Mouse (Mus musculus) thymus, postnatal 25 days (tissue): ENCODE results near the gene Ccdc33.

Source experiments
- DNase-seq: peaks from one replicate; pipeline ENCODE4 v3.0.0; 2022

Gene Ccdc33

DNA sequence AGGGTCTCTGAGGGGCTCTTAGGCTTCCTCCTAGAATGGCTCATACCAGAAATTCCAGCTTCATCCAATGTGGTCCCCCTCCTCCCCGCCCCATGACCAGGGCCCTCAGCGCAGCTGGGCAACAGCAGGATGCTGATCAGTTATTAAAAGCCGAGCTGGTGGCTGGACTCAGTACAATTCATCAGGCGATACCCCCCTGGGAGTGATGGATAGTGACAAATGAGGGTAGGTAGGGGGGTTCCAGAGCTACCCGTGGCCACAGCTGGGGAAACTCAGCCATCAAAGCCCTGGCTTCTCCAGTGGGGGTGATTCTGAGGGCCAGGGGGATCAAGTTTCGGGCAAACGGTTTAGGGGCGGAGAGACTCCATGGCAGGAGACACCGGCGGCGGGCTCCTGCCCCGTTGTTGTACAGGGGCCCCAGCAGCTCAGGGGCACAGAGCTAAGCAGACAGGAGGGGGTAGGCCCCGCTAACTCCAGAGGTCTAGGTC, 10.3 kb upstream of the Ccdc33 start:
- DNase-seq: no peak

GRCm38 (mm10) chr9:58125811-58126210, 7.2 kb upstream of the Ccdc33 start:
- no peak for DNase-seq

- DNase-seq: no peak
These were observed 6.5 kb upstream of the Ccdc33 start for GRCm38 (mm10) chr9:58125085-58125484.

DNA sequence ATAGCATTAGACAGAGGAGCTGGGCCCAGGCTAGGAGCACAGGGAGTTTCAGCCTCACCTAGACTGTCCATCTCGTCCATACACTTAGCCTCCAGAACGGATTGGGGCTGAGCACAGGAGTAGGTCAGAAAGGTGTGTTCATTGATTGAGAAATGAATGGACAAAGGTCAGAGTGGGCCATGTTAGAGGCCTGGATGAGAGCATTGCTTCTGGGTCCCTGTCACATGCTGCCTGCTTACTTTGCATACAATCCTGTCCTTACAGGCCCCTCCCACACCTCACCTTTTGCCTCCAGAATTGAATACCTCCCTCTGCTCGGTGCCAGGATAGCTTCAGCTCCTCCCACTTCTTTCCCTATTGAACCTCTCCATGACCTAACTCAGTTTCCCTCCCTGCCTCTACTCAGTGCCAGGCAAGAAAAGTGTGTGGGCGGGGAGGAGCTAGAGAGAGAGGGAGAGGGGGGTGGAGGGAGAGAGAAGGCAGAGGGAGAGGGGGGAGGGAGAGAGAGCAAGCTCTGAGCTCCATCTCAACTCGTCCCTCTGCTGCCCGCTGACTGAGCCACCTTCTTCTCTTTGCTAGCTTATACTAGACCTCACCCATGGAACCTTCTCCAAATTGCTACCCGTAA, 2.5 kb downstream of the Ccdc33 start:
- DNase-seq: no peak

DNA sequence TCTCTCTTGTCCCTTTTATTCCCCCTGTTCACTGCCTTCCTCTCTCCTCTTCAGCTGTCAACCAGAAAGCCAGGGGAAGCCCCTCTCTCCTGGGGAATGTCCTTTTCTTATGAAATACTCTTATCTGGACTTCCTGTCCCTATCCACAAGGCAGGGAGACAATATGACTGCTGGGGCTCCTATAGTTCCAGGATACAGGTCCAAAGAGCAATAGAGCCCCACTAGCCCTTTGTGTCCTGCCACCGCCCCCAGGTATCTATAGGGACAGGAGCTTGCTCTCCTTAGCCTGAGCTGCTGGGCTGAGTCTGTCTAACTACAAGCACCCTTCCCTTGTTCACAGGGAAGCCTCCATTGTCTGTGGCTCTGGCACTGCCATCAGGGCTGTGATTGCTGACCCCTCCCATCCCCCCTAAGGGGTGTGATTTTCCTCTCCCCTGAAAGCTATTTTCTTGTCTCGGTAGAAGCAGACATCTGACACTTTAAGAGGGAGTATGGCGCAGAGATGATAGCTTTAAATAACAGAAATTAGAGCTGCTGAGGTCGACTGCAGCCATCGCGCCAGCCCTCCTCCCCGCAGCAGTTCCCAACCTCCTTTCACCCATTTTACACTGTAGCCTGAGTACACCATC, 3.2 kb downstream of the Ccdc33 start:
- no peak for DNase-seq

- no peak for DNase-seq
These were observed 4.6 kb downstream of the Ccdc33 start for GRCm38 (mm10) chr9:58114019-58114418.

DNA sequence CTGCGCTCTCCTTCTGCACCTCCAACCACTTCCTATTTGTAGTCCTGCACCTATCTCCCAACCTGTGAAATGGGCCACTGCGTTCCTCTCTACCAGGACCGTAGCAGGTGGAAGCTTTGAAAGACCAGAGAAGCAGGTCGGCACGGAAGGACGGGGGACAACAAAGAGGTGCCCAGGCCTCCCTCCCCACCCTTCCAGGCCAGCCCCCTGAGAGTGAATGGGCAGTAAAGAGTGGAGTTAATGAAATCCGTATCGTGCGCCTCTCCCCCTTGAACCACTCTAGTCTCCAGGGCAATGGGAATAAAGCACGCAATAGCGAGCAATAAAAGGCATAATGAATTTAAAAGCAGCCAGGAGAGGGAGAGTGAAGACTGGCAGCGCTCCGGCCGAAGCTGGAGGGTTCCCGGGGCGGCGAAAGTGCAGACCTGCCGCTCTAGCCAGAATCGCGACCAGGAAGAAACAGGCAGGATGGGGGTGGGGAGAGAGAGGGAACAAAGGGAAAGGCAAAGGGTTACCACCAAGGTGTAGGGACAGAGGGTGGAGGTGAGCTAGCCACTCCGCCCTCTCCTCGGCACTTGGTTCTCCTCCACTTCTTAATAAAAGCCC, 5.2 kb downstream of the Ccdc33 start:
- peak; percentile 29 for DNase-seq

GRCm38 (mm10) chr9:58112866-58113278, 5.8 kb downstream of the Ccdc33 start:
- DNase-seq: no peak

DNA sequence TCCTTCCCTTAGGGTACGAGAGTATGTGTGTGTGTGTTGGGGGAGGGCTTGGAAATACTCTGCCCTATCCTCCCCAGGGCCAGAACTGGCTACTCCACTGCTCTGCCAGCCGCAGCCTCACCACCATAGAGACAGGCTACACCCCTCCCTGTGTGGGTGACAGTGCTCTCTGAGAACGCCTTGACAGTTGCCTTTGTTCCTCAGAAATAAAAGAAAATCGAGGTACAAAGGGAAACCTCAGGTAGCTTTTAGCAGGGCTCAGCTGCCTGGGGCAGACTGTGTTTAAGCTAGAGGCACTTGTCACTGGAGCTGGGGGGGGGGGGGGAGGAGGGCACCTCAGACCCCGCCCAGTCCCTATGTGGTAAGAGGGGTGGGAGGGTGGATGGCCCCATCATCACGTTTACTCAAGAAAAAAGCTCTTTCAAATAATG, 6.3 kb downstream of the Ccdc33 start:
- DNase-seq: peak; percentile 75

- DNase-seq: peak; percentile 45
These were observed 7.2 kb downstream of the Ccdc33 start for GRCm38 (mm10) chr9:58111431-58111830.

DNA sequence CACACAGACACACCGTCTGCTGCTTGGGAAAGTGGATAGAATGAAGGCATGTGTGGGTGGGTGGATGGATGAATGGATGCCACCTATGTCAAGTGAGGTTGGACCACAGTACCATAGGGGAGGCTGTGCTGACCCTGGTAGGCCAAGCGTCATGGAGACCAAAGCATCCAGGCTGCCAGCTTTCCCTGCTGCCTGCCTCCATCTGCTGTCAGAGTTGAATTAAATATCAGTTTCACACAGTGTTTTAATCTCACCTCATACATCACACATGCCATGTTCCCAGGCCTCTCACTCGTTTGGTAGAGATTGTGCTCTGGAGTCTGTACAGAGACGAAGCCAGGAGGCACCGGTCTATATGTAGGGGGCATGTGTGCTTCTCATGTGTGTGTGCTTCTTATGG, 7.8 kb downstream of the Ccdc33 start:
- no peak for DNase-seq

- DNase-seq: no peak
These were observed 11.1 kb downstream of the Ccdc33 start for GRCm38 (mm10) chr9:58107494-58107893.

- DNase-seq: no peak
These were observed 12.9 kb downstream of the Ccdc33 start for GRCm38 (mm10) chr9:58105595-58106169.

DNA sequence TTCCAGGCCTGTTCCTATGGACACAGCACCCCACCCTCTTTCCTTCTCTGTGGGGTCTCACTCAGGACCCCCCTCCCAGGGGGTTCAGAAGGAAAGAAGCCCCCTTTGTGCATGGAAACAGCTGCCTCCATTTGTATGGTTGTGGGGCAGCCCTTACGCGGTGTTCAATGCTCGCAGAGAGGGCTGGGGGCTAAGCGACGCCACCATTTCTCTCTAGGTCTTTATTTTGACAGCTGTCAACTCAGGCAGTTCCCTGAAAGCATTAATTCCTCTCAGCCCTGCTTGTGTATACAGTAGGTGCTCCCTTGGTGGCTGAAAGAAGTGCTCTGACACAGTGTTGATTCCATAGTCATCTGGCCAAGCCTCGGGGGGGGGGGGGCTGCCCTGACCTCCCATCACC, 15.0 kb downstream of the Ccdc33 start:
- DNase-seq: no peak

- no peak for DNase-seq
These were observed 16.6 kb downstream of the Ccdc33 start for GRCm38 (mm10) chr9:58102013-58102412.

GRCm38 (mm10) chr9:58099836-58100565, 18.6 kb downstream of the Ccdc33 start:
- DNase-seq: no peak

GRCm38 (mm10) chr9:58096629-58097301, 21.9 kb downstream of the Ccdc33 start:
- DNase-seq: no peak

- DNase-seq: no peak
These were observed 22.6 kb downstream of the Ccdc33 start for GRCm38 (mm10) chr9:58095977-58096376.

DNA sequence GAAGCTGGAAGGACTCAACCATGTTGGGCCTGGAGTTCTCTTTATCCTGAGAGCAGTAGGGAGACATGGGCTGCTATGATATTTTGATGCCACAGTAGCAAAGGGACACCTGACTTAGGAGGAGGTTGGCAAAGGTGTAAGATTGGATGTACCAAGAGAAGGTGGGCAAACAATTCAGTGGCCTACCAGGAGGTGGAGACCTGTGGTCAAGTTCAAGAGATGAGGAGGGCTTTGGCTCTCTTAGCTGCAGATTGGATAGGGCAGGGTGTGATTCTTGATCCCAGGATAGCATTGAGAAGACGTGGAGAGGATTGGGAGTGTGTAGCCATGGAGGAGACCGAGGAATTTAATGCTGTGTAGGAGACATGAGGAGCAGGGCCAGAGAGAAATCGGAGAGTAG, 24.8 kb downstream of the Ccdc33 start:
- no peak for DNase-seq

- no peak for DNase-seq
These were observed 25.9 kb downstream of the Ccdc33 start for GRCm38 (mm10) chr9:58092581-58093269.

GRCm38 (mm10) chr9:58091623-58092425, 26.8 kb downstream of the Ccdc33 start:
- DNase-seq: no peak
